Mouse (Mus musculus): ENCODE measurements around the gene Tmpo.

DNA sequence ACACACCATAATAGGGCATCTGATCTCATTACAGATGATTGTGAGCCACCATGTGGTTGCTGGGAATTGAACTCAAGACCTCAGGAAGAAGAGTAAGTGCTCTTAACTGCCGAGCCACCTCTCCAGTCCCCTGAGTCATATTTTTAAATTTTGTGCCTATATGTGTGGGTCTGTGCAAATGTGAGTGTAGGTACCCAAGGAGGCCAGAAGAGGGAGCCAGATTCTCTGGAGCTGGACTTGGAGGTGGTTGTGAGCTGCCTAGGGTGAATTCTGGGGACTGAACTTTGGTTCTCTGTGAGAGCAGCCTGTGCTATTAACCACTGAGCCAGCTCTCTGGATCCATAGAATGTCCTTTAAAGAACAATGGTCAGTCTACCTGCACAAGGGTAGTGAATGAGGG, 15.7 kb upstream of the Tmpo start:
- no peak for TF ChIP-seq EP300 (IDR thresholded peaks at IDR 0.05; ENCODE audit: insufficient read depth, low read depth, low read length)
- no peak for TF ChIP-seq POLR2A (IDR thresholded peaks at IDR 0.05; ENCODE audit: insufficient read depth, low read length)

Data from ES-Bruce4 (cell line).